32 mouse cellular contexts compared by ENCODE assay signal in the genomic region with DNA sequence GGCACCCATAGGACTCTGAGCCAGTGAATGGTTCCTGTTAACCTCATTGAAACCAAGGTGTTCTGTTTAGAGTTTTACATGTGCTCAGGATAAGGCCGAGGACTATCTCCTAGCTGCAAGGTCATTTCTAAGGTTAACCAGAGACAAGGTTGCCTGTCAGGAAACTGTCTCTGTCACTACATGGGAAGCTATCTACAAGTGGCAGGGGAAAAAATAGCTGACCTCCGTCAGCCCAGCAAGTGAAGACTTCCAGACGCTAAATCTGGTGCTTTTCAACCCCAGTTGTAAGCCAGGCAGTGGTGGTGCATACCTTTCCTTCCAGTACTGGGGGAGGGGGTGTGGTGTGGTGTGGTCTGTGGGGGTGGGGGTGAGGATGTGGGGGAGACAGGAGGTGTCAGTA. TPM values are rescaled to one million over a fixed set of nuclear protein-coding genes. Genes with fewer than 3 reads are reported as not detected.
DNase-seq lines count a peak whose midpoint lies in the region; ATAC-seq and TF ChIP-seq lines count a peak whose summit lies in the region.
"Had no signal": no experiment of that assay in that cellular context is flagged by ENCODE, and none has a peak within 500 bp of the region (broad histone marks: within the 10 kb centered on the region; RNA-seq: fewer than 3 reads in every experiment).

No protein-coding gene starts in this region.

- no peaks in the 10 kb centered on the region for H3K9me3 ChIP-seq in heart, embryonic 12.5 days (replicated peaks)
- no peaks in the 10 kb centered on the region for H3K9me3 ChIP-seq in heart, postnatal 0 days (replicated peaks; ENCODE audit: control insufficient read depth, low read length)
- H3K9me3 ChIP-seq in forebrain, embryonic 11.5 days (ENCODE audit: control insufficient read depth, low read length) = no peaks in the 10 kb centered on the region
- H3K9me3 ChIP-seq: hindbrain, embryonic 10.5 days; hindbrain, embryonic 15.5 days; limb, embryonic 13.5 days; neural tube, embryonic 15.5 days; stomach, embryonic 15.5 days had no signal

- intact Hi-C loops in heart, postnatal 25 days (cut with DNase I) = loop anchor here (10.0 kb wide), 1 partner anchor 74 kb away; no protein-coding TSS in a partner anchor

- H3K36me3 ChIP-seq in heart, embryonic 12.5 days = no peaks in the 10 kb centered on the region
- H3K36me3 ChIP-seq in heart, postnatal 0 days (replicated peaks; ENCODE audit: control insufficient read depth, insufficient read depth, low read length) = no peaks in the 10 kb centered on the region
- H3K36me3 ChIP-seq in forebrain, embryonic 11.5 days (ENCODE audit: control insufficient read depth, insufficient read depth, low read length) = no peaks in the 10 kb centered on the region
- H3K36me3 ChIP-seq: hindbrain, embryonic 10.5 days; hindbrain, embryonic 15.5 days; limb, embryonic 13.5 days; neural tube, embryonic 15.5 days; stomach, embryonic 15.5 days had no signal

- 5% methylated on average over 3 of the region's 3 CpGs for WGBS in heart, embryonic 12.5 days
- WGBS in heart, postnatal 0 days = 14% methylated on average over 3 of the region's 3 CpGs
- 58% methylated on average over 3 of the region's 3 CpGs for WGBS in forebrain, embryonic 11.5 days

- no peaks in the 10 kb centered on the region for H3K27me3 ChIP-seq in heart, embryonic 12.5 days (replicated peaks)
- no peaks in the 10 kb centered on the region for H3K27me3 ChIP-seq in heart, postnatal 0 days (ENCODE audit: control insufficient read depth, insufficient read depth, low read length)
- peaks cover 37% of the 10 kb centered on the region for H3K27me3 ChIP-seq in forebrain, embryonic 11.5 days (ENCODE audit: control insufficient read depth, insufficient read depth, low read length)

- H3K4me1 ChIP-seq in heart, embryonic 12.5 days (replicated peaks) = peaks cover 54% of the 10 kb centered on the region
- H3K4me1 ChIP-seq in heart, postnatal 0 days (ENCODE audit: control insufficient read depth, insufficient read depth) = peaks cover 43% of the 10 kb centered on the region
- H3K4me1 ChIP-seq in forebrain, embryonic 11.5 days (replicated peaks; ENCODE audit: control insufficient read depth, insufficient read depth, low read length) = peaks cover 15% of the 10 kb centered on the region

- no peak overlapping the region for H3K4me3 ChIP-seq in heart, embryonic 12.5 days
- H3K4me3 ChIP-seq in heart, postnatal 0 days (ENCODE audit: low read depth, low read length) = no peak overlapping the region
- H3K4me3 ChIP-seq in forebrain, embryonic 11.5 days (ENCODE audit: low read depth, low read length) = no peak overlapping the region
- H3K4me3 ChIP-seq: gastrocnemius, adult 2 months; hindbrain, embryonic 10.5 days; hindbrain, embryonic 15.5 days; layer of hippocampus, adult 2 months; left cerebral cortex, adult 2 months; limb, embryonic 13.5 days; neural tube, embryonic 15.5 days; stomach, embryonic 15.5 days had no signal

- peak; percentile 67 for ATAC-seq in heart, embryonic 12.5 days (ENCODE audit: insufficient number of reproducible peaks, low FRiP score)
- peak; percentile 68 for ATAC-seq in heart, postnatal 0 days (ENCODE audit: insufficient read depth, low read depth)
- no peak for ATAC-seq in forebrain, embryonic 11.5 days (replicated peaks; ENCODE audit: low FRiP score)
- ATAC-seq: forebrain, embryonic 14.5 days; inflammation-experienced regulatory T-cells, adult 6 months; lung, postnatal 0 days; Patski had no signal

- TF ChIP-seq CTCF in heart, postnatal 0 days (IDR thresholded peaks at IDR 0.05; ENCODE audit: low read depth) = no peak

- TF ChIP-seq EP300 in heart, postnatal 0 days (IDR thresholded peaks at IDR 0.05; ENCODE audit: low read depth) = peak; percentile 96

- DNase-seq in heart, adult 18-20 months = peak; percentile 40 to 81
- no peak for DNase-seq in heart, postnatal 25 days (ENCODE audit: low spot score)
- DNase-seq in heart, postnatal 0 days (ENCODE audit: low spot score) = peak; percentile 92
- DNase-seq in forebrain, embryonic 11.5 days (ENCODE audit: low spot score) = no peak
- no peak for DNase-seq in embryo, embryonic 9.5 days (ENCODE audit: extremely low spot score)
- no peak for DNase-seq in adrenal gland, postnatal 14 days
- no peak for DNase-seq in spleen, postnatal 14 days (ENCODE audit: low spot score in 2 of 2)
- DNase-seq: adrenal gland, postnatal 10 days; cerebellum, adult 11-12 months; cerebellum, adult 9-11 months; gastrocnemius, adult 2 months; gastrocnemius, postnatal 36 days; kidney, adult 11 months; kidney, postnatal 36 days; midbrain, embryonic 14.5 days; retina, postnatal 1 day; right cerebral cortex, postnatal 14 days had no signal

- H3K4me2 ChIP-seq in heart, embryonic 12.5 days = peak overlapping the region; percentile 40
- H3K4me2 ChIP-seq in heart, postnatal 0 days (ENCODE audit: low read depth, low read length) = no peak overlapping the region
- H3K4me2 ChIP-seq in forebrain, embryonic 11.5 days (ENCODE audit: low read depth, low read length, severe bottlenecking) = no peak overlapping the region
- H3K4me2 ChIP-seq: hindbrain, embryonic 15.5 days; limb, embryonic 13.5 days; liver, embryonic 11.5 days; neural tube, embryonic 15.5 days; stomach, embryonic 15.5 days had no signal

- H3K27ac ChIP-seq in heart, embryonic 12.5 days (ENCODE audit: poor library complexity, severe bottlenecking) = peak overlapping the region; percentile 86
- H3K27ac ChIP-seq in heart, postnatal 0 days (ENCODE audit: low read depth) = peak overlapping the region; percentile 97
- H3K27ac ChIP-seq in forebrain, embryonic 11.5 days (ENCODE audit: low read depth, low read length) = no peak overlapping the region
- H3K27ac ChIP-seq: gastrocnemius, adult 2 months; hindbrain, embryonic 10.5 days; hindbrain, embryonic 15.5 days; layer of hippocampus, adult 2 months; left cerebral cortex, adult 2 months; limb, embryonic 13.5 days; macrophage; neural tube, embryonic 15.5 days; stomach, embryonic 15.5 days had no signal

- H3K9ac ChIP-seq in heart, embryonic 12.5 days = no peak overlapping the region
- H3K9ac ChIP-seq in heart, postnatal 0 days (replicated peaks; ENCODE audit: low read depth, low read length) = no peak overlapping the region
- H3K9ac ChIP-seq in forebrain, embryonic 11.5 days (ENCODE audit: low read length) = no peak overlapping the region
- H3K9ac ChIP-seq: hindbrain, embryonic 15.5 days; limb, embryonic 13.5 days; neural tube, embryonic 15.5 days; stomach, embryonic 15.5 days had no signal

RNA-seq across cellular contexts. Expression of gene Dsp, which starts 2.7 kb away (rescaled TPM):
- total RNA-seq in heart, adult 18-20 months (2021) = 100 to 1,000 TPM; 526 to 592 TPM
- 100 to 1,000 TPM; 435 to 451 TPM for total RNA-seq in heart, postnatal 25 days (2021)
- 48.7 and 55.8 TPM in 2 replicates for polyA plus RNA-seq in heart, embryonic 12.5 days (2016; fragmentation: Nextera tagmentation; extraction: Ambion mirVana)
- total RNA-seq in heart, postnatal 0 days (2014; rRNA removed; ENCODE audit: low replicate concordance) = 160 and 181 TPM in 2 replicates
- 36.7 and 46.0 TPM in 2 replicates for polyA plus RNA-seq in heart, postnatal 0 days (2015; fragmentation: Nextera tagmentation; extraction: Ambion mirVana)
- 1.1 and 1.3 TPM in 2 replicates for polyA plus RNA-seq in forebrain, embryonic 11.5 days (2014; fragmentation: Nextera tagmentation; extraction: Ambion mirVana)
- 0.94 and 3.7 TPM in 2 replicates for total RNA-seq in adrenal gland, postnatal 14 days (2021)
- total RNA-seq: MEL had no signal
- polyA plus RNA-seq: macrophage had no signal

RNA-seq across cellular contexts. Expression of gene Snrnp48, which starts 56.4 kb away (rescaled TPM):
- total RNA-seq in heart, adult 18-20 months (2021) = 10 to 100 TPM; 10.0 to 10.2 TPM
- total RNA-seq in heart, postnatal 25 days (2021) = 10 to 100 TPM in 1 of 2 experiments, 1 to 10 TPM in 1; 9.7 to 10.3 TPM
- polyA plus RNA-seq in heart, embryonic 12.5 days (2016; fragmentation: Nextera tagmentation; extraction: Ambion mirVana) = 28.2 and 30.2 TPM in 2 replicates
- total RNA-seq in heart, postnatal 0 days (2014; rRNA removed; ENCODE audit: low replicate concordance) = 8.3 and 8.9 TPM in 2 replicates
- 15.0 and 18.9 TPM in 2 replicates for polyA plus RNA-seq in heart, postnatal 0 days (2015; fragmentation: Nextera tagmentation; extraction: Ambion mirVana)
- polyA plus RNA-seq in forebrain, embryonic 11.5 days (2014; fragmentation: Nextera tagmentation; extraction: Ambion mirVana) = 44.8 and 45.5 TPM in 2 replicates
- 24.6 and 26.1 TPM in 2 replicates for total RNA-seq in adrenal gland, postnatal 14 days (2021)

Comparison
In these comparisons a context has a peak if more than half of its experiments do, and no peak if none do; other contexts are left out.
1. DNase-seq: peak in heart, adult 18-20 months (2 of 2) and heart, postnatal 0 days (single experiment); none in heart, postnatal 25 days (single experiment), forebrain, embryonic 11.5 days (single experiment), embryo, embryonic 9.5 days (single experiment), adrenal gland, postnatal 14 days (single experiment) and spleen, postnatal 14 days (0 of 2).
2. RNA of gene Dsp, which starts 2.7 kb away (total RNA-seq): 526 to 592 TPM in heart, adult 18-20 months, 435 to 451 TPM in heart, postnatal 25 days and 160 to 181 TPM in heart, postnatal 0 days; 0.94 to 3.7 TPM in adrenal gland, postnatal 14 days; every median in the first group is over 10 times any median in the second.